In the genomic region with DNA sequence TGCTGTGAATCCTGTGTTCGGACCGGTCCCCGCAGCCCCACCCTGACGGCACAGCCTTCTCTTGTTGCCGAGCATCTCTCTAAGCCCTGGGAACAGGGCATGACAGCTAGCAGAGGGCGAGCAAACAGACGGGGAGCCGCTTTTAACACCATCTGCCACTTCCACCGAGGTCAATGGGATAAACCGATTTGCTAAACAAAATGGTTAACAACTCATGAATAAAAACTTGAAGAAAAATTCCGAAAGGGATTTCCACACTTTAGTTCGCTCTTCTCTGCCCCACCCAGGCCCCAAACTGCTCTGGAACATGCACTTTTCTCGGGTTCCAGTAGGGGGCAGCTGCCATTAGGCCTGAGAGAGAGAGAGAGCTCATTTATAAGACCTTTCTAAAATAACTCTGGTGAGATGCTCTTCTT, we compare ENCODE assay signal across 9 mouse cellular contexts.
DNase-seq lines count a peak whose midpoint lies in the region; ATAC-seq and TF ChIP-seq lines count a peak whose summit lies in the region.
"Had no signal": no experiment of that assay in that cellular context is flagged by ENCODE, and none has a peak within 500 bp of the region (broad histone marks: within the 10 kb centered on the region; RNA-seq: fewer than 3 reads in every experiment).

No protein-coding gene starts in this region.

- no peak overlapping the region for H3K27ac ChIP-seq in cortical plate, adult 2 months (ENCODE audit: insufficient read depth, low read length)

- no peak overlapping the region for H3K4me3 ChIP-seq in cortical plate, adult 2 months (ENCODE audit: insufficient read depth, low read length)
- H3K4me3 ChIP-seq: myocyte had no signal

- DNase-seq in layer of hippocampus, adult 11-12 months (ENCODE audit: low spot score) = peak; percentile 49
- DNase-seq in layer of hippocampus, adult 9-11 months = no peak
- DNase-seq in Patski (ENCODE audit: low read depth, low spot score) = no peak
- peak; percentile 56 for DNase-seq in kidney, postnatal 10 days
- DNase-seq in retina, embryonic 14.5 days (ENCODE audit: low spot score) = peak; percentile 77
- no peak for DNase-seq in yolk sac, embryonic 10.5 days (ENCODE audit: low spot score)
- no peak for DNase-seq in frontal cortex, postnatal 10 days (ENCODE audit: low spot score in 2 of 2)

- POLR2A ChIA-PET in Patski (lab: Charles Lee) = no interaction called here

- no peak for TF ChIP-seq POLR2A in cortical plate, adult 2 months (IDR thresholded peaks at IDR 0.05; ENCODE audit: extremely low read depth, insufficient read depth, low read length)

- no peak for ATAC-seq in Patski

- TF ChIP-seq CTCF in Patski (IDR thresholded peaks at IDR 0.05) = peak; percentile 53
- TF ChIP-seq CTCF in cortical plate, adult 2 months (IDR thresholded peaks at IDR 0.05; ENCODE audit: extremely low read depth, insufficient read depth, low read length) = peak; percentile 52

- H3K4me1 ChIP-seq in cortical plate, adult 2 months (ENCODE audit: control insufficient read depth, insufficient read depth, low read length) = no peaks in the 10 kb centered on the region; the same call in 1 of the 2 replicates

- H3K27me3 ChIP-seq in Patski = peaks cover 42% of the 10 kb centered on the region

- CTCF ChIA-PET in Patski (lab: Charles Lee) = no interaction called here

- in situ Hi-C loops in Patski (cut with MboI; ENCODE audit: low pct_unique_long_range_greater_than_20kb) = no loop called here

Comparison
In these comparisons a context has a peak if more than half of its experiments do, and no peak if none do; other contexts are left out.
1. DNase-seq: peak in layer of hippocampus, adult 11-12 months (single experiment), kidney, postnatal 10 days (single experiment) and retina, embryonic 14.5 days (single experiment); none in layer of hippocampus, adult 9-11 months (single experiment), Patski (single experiment), yolk sac, embryonic 10.5 days (single experiment) and frontal cortex, postnatal 10 days (0 of 2).